Mouse (Mus musculus): Measurements from ENCODE around the gene Lama4. TPM values are rescaled to one million over a fixed set of nuclear protein-coding genes. Genes with fewer than 3 reads are reported as not detected.

The Lama4 gene
- total RNA-seq (2017), result not detected in 2 replicates

GRCm38 (mm10) chr10:38965075-38965781 is at the start of gene Lama4:
TSS of gene Lama4 (plus strand) at chr10:38965515.
- ATAC-seq (replicated peaks; ENCODE audit: low read depth, poor library complexity, severe bottlenecking), result peak; percentile 67

GRCm38 (mm10) chr10:38916027-38916617 is 49.2 kb upstream of the Lama4 start:
- ATAC-seq (replicated peaks; ENCODE audit: low read depth, poor library complexity, severe bottlenecking), result 0 out of 2 replicates have a peak, but pooled peaks have one; percentile 45

DNA sequence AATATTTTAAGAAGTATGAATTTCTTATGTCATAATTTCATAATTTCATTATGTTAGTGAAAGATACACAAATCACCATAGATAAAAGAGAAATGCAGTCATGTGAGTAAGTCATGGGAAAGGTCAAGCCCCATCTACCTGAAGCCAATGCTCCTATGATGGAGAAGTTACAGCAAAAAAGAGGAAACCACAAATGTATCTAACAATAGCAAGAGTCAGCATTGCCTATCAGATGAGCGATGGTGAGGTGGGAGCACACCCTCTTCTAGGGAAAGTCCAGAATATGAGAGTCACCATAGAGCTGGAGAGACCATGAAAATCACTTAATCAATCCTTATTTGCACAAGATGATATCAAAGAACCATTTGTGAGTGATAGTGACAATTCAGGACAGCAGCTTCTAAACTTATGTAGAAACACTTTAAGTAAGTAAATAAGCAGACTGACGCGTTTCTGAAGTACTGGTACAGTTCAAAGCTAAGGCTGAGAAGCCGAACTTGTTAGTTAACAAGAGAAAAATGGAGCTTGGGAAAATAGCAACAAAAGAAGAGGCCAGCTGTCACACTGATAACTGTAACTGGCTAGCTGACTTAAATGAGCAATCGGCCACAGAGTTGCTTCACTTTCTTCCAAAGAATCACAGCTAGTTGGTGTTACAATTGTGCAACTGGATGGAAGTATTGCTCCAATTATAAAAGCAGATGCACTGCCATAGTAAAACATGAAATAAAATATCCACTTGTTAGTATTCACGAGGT is 36.2 kb upstream of the Lama4 start:
- ATAC-seq (replicated peaks; ENCODE audit: low read depth, poor library complexity, severe bottlenecking), result 0 out of 2 replicates have a peak, but pooled peaks have one; percentile 29

DNA sequence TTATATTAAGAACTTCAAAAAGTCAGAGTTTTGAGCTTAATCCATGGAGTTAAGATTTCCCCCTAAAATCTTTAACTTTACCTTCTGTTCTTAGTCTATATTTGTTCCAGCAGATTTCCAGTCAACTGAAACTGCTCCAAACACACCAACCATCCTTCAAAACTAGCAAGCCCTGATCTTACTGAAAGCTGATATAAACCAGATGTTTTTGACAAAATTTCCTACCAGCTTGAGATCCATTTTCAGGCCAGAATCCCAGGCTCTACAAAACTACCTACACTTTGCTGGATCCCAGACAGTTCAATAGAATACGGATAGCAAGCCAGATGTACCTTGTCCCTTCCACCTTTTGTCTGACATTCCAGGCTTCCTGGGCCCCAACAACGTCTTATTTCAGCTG is 20.6 kb upstream of the Lama4 start:
- no peak for ATAC-seq (replicated peaks; ENCODE audit: low read depth, poor library complexity, severe bottlenecking)

GRCm38 (mm10) chr10:38961920-38962319 is 3.4 kb upstream of the Lama4 start:
- no peak for ATAC-seq (replicated peaks; ENCODE audit: low read depth, poor library complexity, severe bottlenecking)

DNA sequence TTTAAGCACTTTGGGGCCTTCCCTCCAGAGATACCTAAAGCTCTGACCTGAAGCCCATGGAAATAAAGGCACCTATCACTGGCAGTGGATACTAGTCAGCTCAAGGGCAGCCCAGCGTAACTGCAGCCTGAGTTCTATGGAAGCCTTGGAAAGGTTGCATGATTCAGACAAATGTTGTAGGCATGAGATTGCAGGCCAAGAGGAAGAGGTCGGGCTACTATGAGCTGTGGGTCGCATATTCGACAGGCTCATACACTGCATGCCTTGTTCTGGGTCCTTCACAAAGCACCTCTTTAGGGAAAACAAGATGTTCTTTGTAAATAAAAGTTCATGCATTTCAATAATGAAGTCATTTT is 618 bp upstream of the Lama4 start:
- ATAC-seq (replicated peaks; ENCODE audit: low read depth, poor library complexity, severe bottlenecking), result no peak

DNA sequence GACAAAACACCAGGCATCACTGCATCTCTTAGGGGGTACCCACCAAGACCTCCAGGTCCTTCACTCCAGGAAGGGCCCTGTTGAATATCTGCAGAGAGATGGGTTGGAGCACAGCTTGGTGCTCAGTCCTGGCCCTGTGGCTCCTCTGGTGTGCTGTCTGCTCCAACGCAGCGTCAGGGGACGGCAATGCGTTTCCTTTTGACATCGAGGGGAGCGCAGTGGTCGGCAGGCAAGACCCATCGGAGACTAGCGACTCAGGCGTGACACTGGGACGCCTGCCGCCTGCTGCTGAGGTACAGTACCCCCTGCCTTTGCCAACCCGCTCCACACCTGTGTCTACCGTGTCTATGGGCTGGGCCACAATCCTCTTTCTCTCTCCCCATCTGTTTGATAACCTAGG is 542 bp downstream of the Lama4 start:
- ATAC-seq (replicated peaks; ENCODE audit: low read depth, poor library complexity, severe bottlenecking), result peak; percentile 65

GRCm38 (mm10) chr10:38966646-38967045 is 1.3 kb downstream of the Lama4 start:
- ATAC-seq (replicated peaks; ENCODE audit: low read depth, poor library complexity, severe bottlenecking), result no peak

GRCm38 (mm10) chr10:38968326-38969072 is 3.2 kb downstream of the Lama4 start:
- ATAC-seq (replicated peaks; ENCODE audit: low read depth, poor library complexity, severe bottlenecking), result no peak

- ATAC-seq (replicated peaks; ENCODE audit: low read depth, poor library complexity, severe bottlenecking), result no peak
These were observed 4.2 kb downstream of the Lama4 start for GRCm38 (mm10) chr10:38969543-38969942.

- ATAC-seq (replicated peaks; ENCODE audit: low read depth, poor library complexity, severe bottlenecking), result no peak
These were observed 4.7 kb downstream of the Lama4 start for GRCm38 (mm10) chr10:38969975-38970374.

DNA sequence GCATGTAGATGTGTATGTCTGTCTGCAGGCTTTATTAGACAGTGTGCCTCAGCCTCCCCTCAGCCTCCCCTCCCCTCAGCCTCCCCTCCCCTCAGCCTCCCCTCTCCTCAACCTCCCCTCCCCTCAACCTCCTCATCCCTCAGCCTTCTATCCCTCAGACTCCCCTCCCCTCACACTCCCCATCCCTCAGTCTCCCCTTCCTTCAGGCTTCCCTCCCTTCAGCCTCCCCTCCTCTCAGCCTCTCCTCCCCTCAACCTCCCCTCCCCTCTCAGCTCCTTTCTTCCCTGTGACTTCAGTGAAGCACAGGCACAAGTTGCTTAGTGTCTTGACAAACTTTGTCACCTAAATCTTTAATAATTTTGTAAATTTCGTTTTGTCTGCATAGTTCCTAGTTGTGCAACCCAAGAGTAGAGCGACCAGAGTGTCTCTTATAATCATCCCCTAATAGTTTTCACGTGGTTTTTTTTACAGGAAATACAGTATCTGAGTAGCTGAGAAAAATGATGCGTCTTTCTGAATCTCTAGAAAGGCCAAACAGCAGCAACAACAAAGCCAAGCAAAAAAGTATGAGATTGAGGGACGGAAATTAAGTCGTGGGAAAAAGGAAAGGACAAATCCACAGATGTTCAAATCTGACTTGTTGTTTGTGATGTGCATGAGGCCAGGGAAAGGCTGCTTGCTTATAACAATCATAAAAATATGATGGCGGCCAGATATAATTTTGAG is 7.1 kb downstream of the Lama4 start:
- no peak for ATAC-seq (replicated peaks; ENCODE audit: low read depth, poor library complexity, severe bottlenecking)

DNA sequence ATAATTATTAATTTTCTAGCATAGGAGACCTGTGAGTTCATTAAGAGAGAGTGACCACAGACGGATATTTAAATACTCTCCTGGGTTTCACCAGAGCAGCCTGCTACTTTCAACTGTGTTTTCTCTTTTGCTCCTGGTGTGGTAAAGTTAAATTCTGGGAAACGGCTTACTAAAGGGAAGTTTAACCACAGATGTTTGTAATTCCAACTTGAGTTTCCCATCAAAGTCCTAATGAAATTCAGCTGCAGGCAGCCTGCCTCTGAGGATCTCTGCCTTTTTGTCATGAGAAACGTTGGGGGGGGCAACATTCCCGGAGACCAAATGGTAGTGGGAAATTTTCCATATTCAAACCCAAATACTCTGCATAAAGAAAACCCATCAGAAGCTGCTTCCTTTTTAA is 7.7 kb downstream of the Lama4 start:
- ATAC-seq (replicated peaks; ENCODE audit: low read depth, poor library complexity, severe bottlenecking), result no peak

DNA sequence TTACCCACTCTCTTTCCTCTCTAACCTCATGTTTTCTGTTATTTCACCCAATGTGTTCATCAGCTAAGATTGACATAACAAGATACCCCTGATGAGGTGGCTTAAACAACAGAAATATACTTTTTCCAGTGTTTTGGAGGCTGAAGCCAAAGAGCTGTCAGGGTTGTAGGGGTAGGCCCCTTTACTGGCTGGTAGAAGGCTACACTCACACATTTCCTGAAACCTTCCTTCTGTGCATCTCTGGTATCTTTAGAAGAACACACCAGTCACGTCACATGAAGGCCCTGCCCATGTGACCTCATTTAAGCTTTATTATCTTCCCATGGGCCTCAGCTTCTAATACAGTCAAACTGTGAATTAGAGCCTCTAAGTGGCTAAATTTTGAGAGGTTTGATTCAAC is 12.9 kb downstream of the Lama4 start:
- ATAC-seq (replicated peaks; ENCODE audit: low read depth, poor library complexity, severe bottlenecking), result no peak

DNA sequence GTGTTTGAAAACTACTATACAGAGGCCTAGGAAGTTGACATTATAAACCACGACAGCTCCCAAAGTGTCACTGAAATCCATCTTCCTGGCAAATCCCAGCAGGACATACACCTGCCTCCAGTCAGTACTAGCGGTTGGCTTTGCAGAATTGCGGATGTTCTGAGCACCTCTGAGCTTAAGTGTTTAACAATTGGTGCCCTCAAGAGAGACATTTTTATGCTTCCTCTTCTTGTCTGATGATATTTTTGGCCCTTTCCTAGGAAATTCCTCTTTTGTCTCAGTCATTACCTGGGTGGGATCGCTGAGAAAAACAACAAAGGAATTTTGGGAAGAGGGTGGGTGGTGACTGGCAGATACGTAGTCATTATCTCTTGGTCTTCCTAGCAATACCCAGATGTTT is 14.4 kb downstream of the Lama4 start:
- no peak for ATAC-seq (replicated peaks; ENCODE audit: low read depth, poor library complexity, severe bottlenecking)

DNA sequence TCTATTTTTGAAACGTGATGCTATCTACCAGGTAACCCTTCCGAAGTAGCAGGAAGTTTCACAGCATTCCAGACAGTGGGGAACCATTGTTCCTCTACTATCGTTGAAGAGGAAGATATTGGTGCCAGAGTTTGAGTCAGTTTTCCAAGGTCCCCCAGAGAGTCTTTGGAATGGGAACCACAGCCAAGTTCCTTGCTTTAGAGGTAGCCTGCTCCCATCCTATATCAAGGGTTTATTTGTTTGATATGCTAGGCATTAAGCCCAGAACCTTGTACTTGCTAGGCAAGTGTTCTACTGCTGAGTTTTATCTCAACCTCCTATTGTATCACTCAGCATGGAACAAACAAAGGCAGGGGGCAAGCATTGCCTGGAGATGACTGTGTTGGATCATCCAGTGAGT is 15.7 kb downstream of the Lama4 start:
- ATAC-seq (replicated peaks; ENCODE audit: low read depth, poor library complexity, severe bottlenecking), result no peak

DNA sequence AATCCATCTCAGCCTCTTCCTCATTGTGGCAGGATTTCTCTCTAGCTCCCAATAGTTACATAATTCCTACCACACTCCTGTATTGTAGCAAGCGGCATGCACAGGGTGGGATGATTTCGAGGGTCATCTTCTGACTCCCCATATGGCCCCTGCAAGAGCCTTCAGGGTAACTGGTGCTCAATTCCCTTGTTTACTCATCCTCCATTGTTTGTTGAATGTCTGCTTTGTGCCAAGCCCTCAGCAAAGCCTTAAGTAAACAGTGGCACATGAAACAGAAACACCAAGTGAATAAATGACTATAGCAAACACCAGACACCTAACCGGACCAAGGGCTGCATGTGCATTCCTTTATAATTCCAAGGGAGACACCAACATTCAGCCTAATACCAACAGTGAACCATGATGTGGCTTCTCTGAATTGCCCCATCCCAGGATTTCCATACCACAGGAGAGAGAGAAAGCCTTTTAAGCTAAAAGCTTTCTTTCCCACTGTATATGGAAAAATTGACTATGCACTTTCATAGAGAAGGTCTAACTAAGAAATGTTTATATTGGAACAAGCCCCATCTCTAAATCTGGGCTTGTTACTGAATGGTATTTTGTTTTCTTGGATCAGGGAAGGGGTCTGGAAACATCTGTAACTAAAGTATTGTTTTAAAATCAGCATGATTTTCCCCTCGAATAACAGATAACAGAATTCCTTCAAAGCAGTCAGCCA is 19.2 kb downstream of the Lama4 start:
- no peak for ATAC-seq (replicated peaks; ENCODE audit: low read depth, poor library complexity, severe bottlenecking)

DNA sequence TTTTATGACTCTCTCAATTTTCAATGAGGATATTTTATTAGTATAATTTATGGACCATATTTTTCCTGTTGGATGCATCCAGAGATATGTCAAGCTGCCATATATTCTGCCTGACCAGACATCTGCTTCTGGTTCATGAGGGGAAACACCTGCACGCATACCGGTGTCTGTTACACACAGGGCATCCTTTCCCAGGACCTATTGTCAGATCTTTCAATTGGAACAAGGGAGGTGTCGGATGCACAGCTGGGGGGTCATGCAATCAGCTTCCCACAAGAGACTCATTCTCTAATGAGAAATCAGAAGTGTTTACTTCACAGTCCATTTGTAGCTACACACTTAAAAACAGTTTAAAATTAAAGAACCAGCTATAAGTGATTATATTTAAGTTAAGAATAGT is 20.7 kb downstream of the Lama4 start:
- ATAC-seq (replicated peaks; ENCODE audit: low read depth, poor library complexity, severe bottlenecking), result no peak

DNA sequence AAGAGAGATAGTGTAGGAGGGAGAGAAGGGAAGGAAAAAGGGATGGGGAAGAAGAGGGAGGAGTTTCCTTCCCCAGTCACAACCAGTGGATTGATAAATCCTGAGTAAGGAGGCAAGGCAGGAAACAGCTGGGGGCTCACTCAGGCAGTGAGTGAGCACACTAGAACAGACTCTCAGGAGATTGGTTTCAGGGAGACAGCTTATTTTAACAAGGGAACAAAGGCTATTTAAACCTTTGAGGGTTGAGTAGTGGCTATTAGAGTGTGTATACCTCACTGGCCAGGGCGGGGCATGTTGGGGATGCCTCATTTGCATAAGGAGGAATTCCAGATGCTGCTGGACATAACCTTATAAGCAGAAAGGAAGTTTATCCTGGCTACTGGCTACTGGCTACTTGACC is 27.5 kb downstream of the Lama4 start:
- ATAC-seq (replicated peaks; ENCODE audit: low read depth, poor library complexity, severe bottlenecking), result no peak

All from common myeloid progenitor, adult 5-6 weeks (primary cell).